Mouse (Mus musculus) hindbrain, embryonic 12.5 days (tissue): ENCODE results near the gene Abcb6. TPM values are rescaled to one million over a fixed set of nuclear protein-coding genes. Genes with fewer than 3 reads are reported as not detected.

Experiments used
- ATAC-seq: fragments of 200-750 bp; cut with Nextera tagmentation; 2 replicates; pipeline ENCODE4 v1.8.0; 2017; ENCODE audit warnings: moderate TSS enrichment; ENCODE audit not compliant: low FRiP score
- H3K27ac ChIP-seq: fragments of 300-500 bp; sonication (generic); 2 replicates; pipeline ENCODE4 v1.5.1; 2016; ENCODE audit warnings: mild to moderate bottlenecking
- H3K27me3 ChIP-seq: fragments of 300-500 bp; sonication (generic); 2 replicates; pipeline ENCODE4 v1.6.1; 2016; ENCODE audit warnings: mild to moderate bottlenecking
- H3K36me3 ChIP-seq: fragments of 300-500 bp; sonication (generic); 2 replicates; pipeline ENCODE4 v1.6.1; 2016; ENCODE audit warnings: mild to moderate bottlenecking
- H3K4me1 ChIP-seq: fragments of 300-500 bp; sonication (generic); 2 replicates; pipeline ENCODE4 v1.6.1; 2016
- H3K4me2 ChIP-seq: fragments of 300-500 bp; sonication (generic); replicated peaks from 2 replicates; pipeline ENCODE4 v1.6.1; 2016; ENCODE audit warnings: mild to moderate bottlenecking
- H3K4me3 ChIP-seq: fragments of 300-500 bp; sonication (generic); 2 replicates; pipeline ENCODE4 v1.5.1; 2016; ENCODE audit warnings: mild to moderate bottlenecking
- H3K9ac ChIP-seq: fragments of 300-500 bp; sonication (generic); 2 replicates; pipeline ENCODE4 v1.6.1; 2016; ENCODE audit warnings: mild to moderate bottlenecking, moderate library complexity
- H3K9me3 ChIP-seq: fragments of 300-500 bp; sonication (generic); replicated peaks from 2 replicates; pipeline ENCODE4 v1.6.1; 2016; ENCODE audit warnings: mild to moderate bottlenecking
- WGBS: fragments of 180-500 bp; shearing (Covaris S2); methylation state at CpG from one replicate; pipeline ENCODE4 v1.1.7; 2016; 5-methylcytosine and 5-hydroxymethylcytosine counted together
- polyA plus RNA-seq: library from polyadenylated mRNA; unstranded; fragments of >200 nt; fragmentation: Nextera tagmentation; extraction: Ambion mirVana; gene quantifications from 2 replicates; pipeline ENCODE4 v1.2.1, GENCODE M21; 2016

The Abcb6 gene
- polyA plus RNA-seq, 1 experiment from 2014 or later: 41.3 TPM

GRCm38 (mm10) chr1:75168093-75168471, 12.1 kb downstream of the Abcb6 start:
- Histone ChIP-seq H3K36me3 (peaks cover 29% of the 10 kb centered on the region), H3K9ac (peak overlapping the region; percentile 41), H3K4me3 (peak overlapping the region; percentile 63), H3K27ac (peak overlapping the region; percentile 36; the same call in 1 of the 2 replicates), H3K27me3 (no peaks in the 10 kb centered on the region), H3K4me1 (peaks cover 11% of the 10 kb centered on the region), H3K9me3 (no peaks in the 10 kb centered on the region), H3K4me2 (peak overlapping the region; percentile 71)
- peak; percentile 46 for ATAC-seq
- WGBS: 8% methylated on average over 7 of the region's 7 CpGs

DNA sequence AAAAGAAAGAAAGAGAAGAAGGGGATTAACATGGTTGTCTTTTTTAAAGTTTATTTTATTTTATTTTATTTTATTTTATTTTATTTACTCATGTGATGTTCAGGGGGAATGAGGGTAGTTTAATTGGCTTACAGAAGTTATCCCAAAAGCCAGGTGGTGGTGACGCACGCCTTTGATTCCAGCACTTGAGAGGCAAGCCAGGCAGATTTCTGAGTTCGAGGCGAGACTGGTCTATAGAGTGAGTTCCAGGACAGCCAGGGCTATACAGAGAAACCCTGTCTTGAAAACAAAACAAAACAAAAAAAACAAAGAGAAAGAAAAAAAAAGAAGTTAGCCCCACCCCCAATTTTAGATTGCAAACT, 20.0 kb downstream of the Abcb6 start:
- WGBS: 85% methylated on average over 4 of the region's 4 CpGs
- no peak overlapping the region for H3K9ac ChIP-seq
- no peak overlapping the region for H3K4me3 ChIP-seq
- H3K36me3 ChIP-seq: no peaks in the 10 kb centered on the region
- H3K4me2 ChIP-seq: no peak overlapping the region
- no peak for ATAC-seq
- H3K4me1 ChIP-seq: no peaks in the 10 kb centered on the region
- no peaks in the 10 kb centered on the region; the same call in 1 of the 2 replicates for H3K27me3 ChIP-seq
- H3K9me3 ChIP-seq: no peaks in the 10 kb centered on the region
- no peak overlapping the region for H3K27ac ChIP-seq

DNA sequence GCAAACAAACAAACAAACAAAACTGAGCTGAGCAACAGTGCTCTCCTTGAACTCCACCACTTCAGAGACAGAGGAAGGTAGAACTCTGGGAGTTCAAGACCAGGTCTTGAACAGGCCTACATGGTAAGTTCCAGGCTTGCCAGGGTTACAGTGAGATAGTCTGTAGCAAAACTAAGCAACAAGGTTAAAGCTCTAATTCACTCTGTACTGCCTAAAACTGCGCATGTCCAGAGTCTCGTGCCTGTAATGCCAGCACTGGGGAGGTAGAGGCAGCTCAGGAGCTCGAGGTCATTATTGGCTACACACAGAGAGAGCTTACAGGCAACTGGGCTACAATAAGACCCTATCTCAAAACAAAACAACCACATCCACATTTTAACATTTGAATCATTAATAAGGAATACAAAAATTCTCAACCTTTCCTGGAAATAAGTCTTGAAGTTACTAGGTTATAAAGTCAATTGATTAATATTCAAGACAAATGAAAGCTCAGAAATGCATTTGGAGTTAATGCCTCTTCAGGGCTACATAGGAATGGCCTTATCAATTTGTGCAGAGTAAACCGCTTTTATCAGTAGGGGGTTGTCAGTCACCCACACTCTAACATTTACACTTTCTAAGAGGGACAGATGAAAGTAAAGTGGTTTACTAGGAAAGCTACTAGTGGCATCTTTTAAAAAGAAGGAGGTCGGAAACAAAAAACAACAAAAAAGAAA, 20.5 kb downstream of the Abcb6 start:
- Histone ChIP-seq H3K27ac (no peak overlapping the region), H3K4me3 (no peak overlapping the region)
- 70% methylated on average over 5 of the region's 5 CpGs for WGBS

GRCm38 (mm10) chr1:75158990-75159389, 21.2 kb downstream of the Abcb6 start:
- H3K4me1 ChIP-seq: no peaks in the 10 kb centered on the region
- no peak overlapping the region for H3K4me2 ChIP-seq
- no peaks in the 10 kb centered on the region; the same call in 1 of the 2 replicates for H3K27me3 ChIP-seq
- no peak for ATAC-seq
- H3K27ac ChIP-seq: no peak overlapping the region
- H3K9me3 ChIP-seq: no peaks in the 10 kb centered on the region
- no peak overlapping the region for H3K4me3 ChIP-seq
- H3K9ac ChIP-seq: no peak overlapping the region
- H3K36me3 ChIP-seq: no peaks in the 10 kb centered on the region

More for the DNA sequence above, 20.5 kb downstream of the Abcb6 start:
- H3K9ac ChIP-seq: no peak overlapping the region
- H3K27me3 ChIP-seq: no peaks in the 10 kb centered on the region; the same call in 1 of the 2 replicates
- no peaks in the 10 kb centered on the region for H3K9me3 ChIP-seq
- H3K4me1 ChIP-seq: no peaks in the 10 kb centered on the region
- no peak for ATAC-seq
- H3K4me2 ChIP-seq: no peak overlapping the region
- no peaks in the 10 kb centered on the region for H3K36me3 ChIP-seq

DNA sequence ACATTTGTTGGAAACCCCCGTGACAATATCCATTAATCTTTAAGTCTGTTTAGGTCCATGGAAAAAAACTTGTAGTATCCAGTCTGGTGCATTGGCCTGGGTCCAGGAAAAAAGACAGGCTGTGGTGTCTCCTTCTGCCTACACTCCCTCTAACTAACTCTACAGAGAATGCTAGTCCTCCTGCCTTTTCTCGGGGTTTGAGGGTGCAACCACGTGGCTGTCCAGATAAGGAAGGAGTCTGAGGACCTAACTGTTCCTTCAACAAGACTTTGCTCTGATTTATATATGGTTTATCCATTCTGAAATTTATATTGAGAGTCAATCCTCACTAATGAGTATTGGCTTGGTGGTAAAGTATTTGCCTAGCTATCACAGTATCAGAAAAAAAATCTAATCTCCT, 24.4 kb downstream of the Abcb6 start:
- no peaks in the 10 kb centered on the region for H3K4me1 ChIP-seq
- WGBS: 71% methylated on average over 3 of the region's 3 CpGs
- no peak overlapping the region for H3K9ac ChIP-seq
- no peak overlapping the region for H3K4me2 ChIP-seq
- no peak overlapping the region for H3K4me3 ChIP-seq
- ATAC-seq: no peak
- H3K9me3 ChIP-seq: no peaks in the 10 kb centered on the region
- no peak overlapping the region for H3K27ac ChIP-seq
- no peaks in the 10 kb centered on the region; the same call in 1 of the 2 replicates for H3K27me3 ChIP-seq
- no peaks in the 10 kb centered on the region; the same call in 1 of the 2 replicates for H3K36me3 ChIP-seq

DNA sequence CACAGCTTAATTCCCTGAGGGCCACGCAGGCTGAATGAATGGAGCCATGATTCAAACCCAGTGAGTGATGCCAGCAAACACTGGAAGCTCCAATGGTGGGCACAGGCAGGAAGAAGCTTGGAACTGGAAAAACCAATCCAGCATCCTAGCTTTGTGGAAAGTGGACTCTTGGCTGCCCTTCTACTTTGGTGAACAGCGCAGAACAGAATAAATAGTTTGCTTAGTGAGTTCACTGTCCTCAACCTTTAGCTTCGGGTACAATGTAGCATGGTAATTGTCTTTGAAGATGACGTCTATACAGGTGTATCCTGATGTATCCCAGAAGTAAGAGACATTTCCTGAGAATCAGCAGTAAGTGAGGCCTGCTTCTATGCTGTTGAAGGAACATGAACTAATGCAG, 31.5 kb downstream of the Abcb6 start:
- Histone ChIP-seq H3K4me2 (no peak overlapping the region), H3K4me3 (no peak overlapping the region), H3K9me3 (no peaks in the 10 kb centered on the region), H3K27me3 (no peaks in the 10 kb centered on the region), H3K27ac (no peak overlapping the region), H3K9ac (no peak overlapping the region), H3K36me3 (peaks cover 48% of the 10 kb centered on the region), H3K4me1 (peaks cover 12% of the 10 kb centered on the region)
- no peak for ATAC-seq
- 95% methylated on average over 4 of the region's 4 CpGs for WGBS

DNA sequence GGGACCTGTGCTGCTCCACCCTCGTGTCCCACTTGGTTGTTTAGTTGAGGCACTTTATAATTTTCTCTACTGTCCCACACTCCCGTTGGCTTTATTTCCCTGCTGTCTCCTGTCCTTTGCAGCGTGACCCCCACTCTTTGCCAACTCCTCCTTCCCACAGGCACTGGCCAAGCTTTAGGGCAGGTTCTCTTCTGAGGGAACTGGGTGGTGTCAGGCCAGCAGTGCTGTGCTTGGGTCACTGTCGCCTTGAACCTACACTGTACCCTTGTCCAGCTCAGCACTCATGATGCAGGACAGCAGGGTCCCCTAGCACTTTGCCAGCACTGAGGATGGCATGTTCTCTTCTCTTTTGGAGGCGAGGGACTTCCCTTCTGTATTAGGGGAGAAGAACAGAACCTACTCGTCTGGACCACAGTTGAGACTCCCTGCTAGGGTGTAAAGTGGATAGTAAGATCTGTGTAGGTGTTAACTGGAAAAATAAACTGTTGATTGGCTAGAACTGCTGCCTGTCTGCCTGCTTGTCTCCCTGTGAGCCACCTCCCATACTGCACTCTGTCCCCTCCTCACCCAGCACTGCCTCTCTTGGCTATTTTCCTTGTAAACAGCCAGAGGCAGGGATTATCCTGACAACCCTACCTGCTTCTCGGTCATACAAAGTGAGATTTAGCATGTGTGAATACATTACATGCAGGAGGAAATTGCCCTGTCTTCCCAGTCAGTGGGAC, 32.6 kb downstream of the Abcb6 start:
- H3K36me3 ChIP-seq: peaks cover 48% of the 10 kb centered on the region

GRCm38 (mm10) chr1:75145589-75145988, 34.6 kb downstream of the Abcb6 start:
- Histone ChIP-seq H3K4me3 (no peak overlapping the region), H3K27me3 (no peaks in the 10 kb centered on the region), H3K4me2 (no peak overlapping the region), H3K36me3 (peaks cover 48% of the 10 kb centered on the region), H3K4me1 (peaks cover 25% of the 10 kb centered on the region), H3K9me3 (no peaks in the 10 kb centered on the region), H3K27ac (no peak overlapping the region), H3K9ac (no peak overlapping the region)
- WGBS: 91% methylated on average over 3 of the region's 3 CpGs
- ATAC-seq: no peak

More for the DNA sequence above, 32.6 kb downstream of the Abcb6 start:
- no peak overlapping the region for H3K9ac ChIP-seq
- 83% methylated on average over 7 of the region's 7 CpGs for WGBS
- no peak overlapping the region for H3K27ac ChIP-seq
- H3K27me3 ChIP-seq: no peaks in the 10 kb centered on the region
- H3K9me3 ChIP-seq: no peaks in the 10 kb centered on the region
- peaks cover 16% of the 10 kb centered on the region for H3K4me1 ChIP-seq
- no peak overlapping the region for H3K4me2 ChIP-seq
- H3K4me3 ChIP-seq: no peak overlapping the region
- no peak for ATAC-seq

- WGBS: 1% methylated on average over 89 of the region's 91 CpGs
- H3K36me3 ChIP-seq: peaks cover 63% of the 10 kb centered on the region
- H3K27me3 ChIP-seq: no peaks in the 10 kb centered on the region
- peak within 1 kb of the TSS; percentile 99 for H3K27ac ChIP-seq
- peak within 1 kb of the TSS; percentile 93 for H3K4me2 ChIP-seq
- H3K4me1 ChIP-seq: peaks cover 36% of the 10 kb centered on the region
- H3K4me3 ChIP-seq: peak within 1 kb of the TSS; percentile 90
- peak; percentile 85 for ATAC-seq
- peak within 1 kb of the TSS; percentile 96 for H3K9ac ChIP-seq
- H3K9me3 ChIP-seq: no peaks in the 10 kb centered on the region
These were observed 37.6 kb downstream of the Abcb6 start, which contains the start of the genes Cnppd1 and Retreg2 for GRCm38 (mm10) chr1:75142301-75143261. Gene Cnppd1, minus strand, starts transcription at chr1:75142711. Gene Retreg2, plus strand, starts transcription at chr1:75142778.

GRCm38 (mm10) chr1:75141486-75142190, 38.6 kb downstream of the Abcb6 start:
- Histone ChIP-seq H3K9me3 (no peaks in the 10 kb centered on the region), H3K9ac (peak overlapping the region; percentile 96), H3K4me1 (peaks cover 36% of the 10 kb centered on the region), H3K27ac (peak overlapping the region; percentile 99), H3K36me3 (peaks cover 63% of the 10 kb centered on the region), H3K27me3 (no peaks in the 10 kb centered on the region), H3K4me3 (peak overlapping the region; percentile 90), H3K4me2 (peak overlapping the region; percentile 93)
- ATAC-seq: peak; percentile 25
- under 1% methylated on average over 48 of the region's 53 CpGs for WGBS

DNA sequence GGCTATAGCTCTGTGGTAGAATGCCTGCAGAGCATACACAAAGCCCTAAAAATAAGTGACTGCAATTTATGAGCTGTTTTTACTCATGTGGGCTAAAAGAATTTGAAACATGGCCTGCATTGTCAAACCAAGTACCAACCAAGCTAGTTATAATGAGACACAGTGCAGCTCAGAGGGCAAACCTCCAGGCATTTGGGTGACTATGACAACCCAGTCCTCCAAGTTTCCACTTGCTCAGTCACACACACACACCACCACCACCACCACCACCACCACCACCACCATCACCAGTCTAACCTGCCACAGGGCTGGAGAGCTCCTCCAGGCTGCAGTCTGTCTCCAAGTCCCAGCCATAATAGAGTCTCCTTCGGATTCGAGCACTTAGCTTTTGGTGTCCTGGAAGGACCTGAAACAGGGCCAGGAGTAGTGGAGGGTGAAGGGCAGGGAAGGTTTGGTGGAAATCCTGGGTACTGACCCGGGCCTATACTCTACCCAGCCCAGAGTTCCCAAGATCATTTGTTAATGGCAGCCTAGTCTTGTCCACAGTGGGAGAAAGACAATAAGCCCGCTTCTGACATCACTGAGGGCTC, 39.5 kb downstream of the Abcb6 start:
- H3K4me1 ChIP-seq: peaks cover 36% of the 10 kb centered on the region
- peak overlapping the region; percentile 96 for H3K9ac ChIP-seq
- peak overlapping the region; percentile 93 for H3K4me2 ChIP-seq
- H3K36me3 ChIP-seq: peaks cover 63% of the 10 kb centered on the region
- no peaks in the 10 kb centered on the region for H3K27me3 ChIP-seq
- H3K4me3 ChIP-seq: peak overlapping the region; percentile 90
- WGBS: 58% methylated on average over 4 of the region's 4 CpGs
- peak overlapping the region; percentile 99 for H3K27ac ChIP-seq
- ATAC-seq: no peak
- no peaks in the 10 kb centered on the region for H3K9me3 ChIP-seq
